Mouse (Mus musculus) hindbrain, embryonic 11.5 days (tissue): ENCODE data around the gene Rxfp1. TPM values are rescaled to one million over a fixed set of nuclear protein-coding genes. Genes with fewer than 3 reads are reported as not detected.
"Not testable (repeated sequence)": the region's sequence is repeated elsewhere in the genome, so short reads cannot be mapped to it uniquely, and the experiment has no call there.

Experiments
- ATAC-seq: fragments of 200-750 bp; cut with Nextera tagmentation; 2 replicates; pipeline ENCODE4 v1.8.0; 2017; ENCODE audit warnings: mild to moderate bottlenecking, moderate TSS enrichment, moderate library complexity; ENCODE audit not compliant: low FRiP score
- DNase-seq: peaks from one replicate; pipeline ENCODE4 v3.0.0-alpha.2; 2015; ENCODE audit warnings: low spot score
- H3K27ac ChIP-seq: fragments of 300-500 bp; sonication (generic); 2 replicates; pipeline ENCODE4 v1.5.1; 2014; ENCODE audit warnings: mild to moderate bottlenecking, low read depth, low read length
- H3K27me3 ChIP-seq: fragments of 300-500 bp; sonication (generic); 2 replicates; pipeline ENCODE4 v1.6.1; 2014; ENCODE audit warnings: mild to moderate bottlenecking, low read length, moderate library complexity, mixed read lengths; ENCODE audit not compliant: control insufficient read depth, insufficient read depth
- H3K36me3 ChIP-seq: fragments of 300-500 bp; sonication (generic); 2 replicates; pipeline ENCODE4 v1.6.1; 2014; ENCODE audit warnings: mild to moderate bottlenecking, low read length, moderate library complexity, mixed read lengths; ENCODE audit not compliant: control insufficient read depth, insufficient read depth
- H3K4me1 ChIP-seq: fragments of 300-500 bp; sonication (generic); replicated peaks from 2 replicates; pipeline ENCODE4 v1.6.1; 2014; ENCODE audit warnings: low read length, mixed read lengths; ENCODE audit not compliant: control insufficient read depth, insufficient read depth
- H3K4me2 ChIP-seq: fragments of 300-500 bp; sonication (generic); replicated peaks from 2 replicates; pipeline ENCODE4 v1.6.1; 2014; ENCODE audit warnings: mild to moderate bottlenecking, low read depth, low read length
- H3K4me3 ChIP-seq: fragments of 300-500 bp; sonication (generic); 2 replicates; pipeline ENCODE4 v1.5.1; 2014; ENCODE audit warnings: low read depth, low read length
- H3K9ac ChIP-seq: fragments of 300-500 bp; sonication (generic); 2 replicates; pipeline ENCODE4 v1.6.1; 2014; ENCODE audit warnings: low read depth, low read length
- H3K9me3 ChIP-seq: fragments of 300-500 bp; sonication (generic); 2 replicates; pipeline ENCODE4 v1.6.1; 2016; ENCODE audit warnings: low read length; ENCODE audit not compliant: control insufficient read depth
- WGBS: fragments of 180-500 bp; shearing (Covaris S2); extraction: QIAGEN DNeasy Blood & Tissue Kit; methylation state at CpG from one replicate; pipeline ENCODE4 v1.1.7; 2014; 5-methylcytosine and 5-hydroxymethylcytosine counted together
- polyA plus RNA-seq: library from polyadenylated mRNA; unstranded; fragments of >200 nt; fragmentation: Nextera tagmentation; extraction: Ambion mirVana; gene quantifications from 2 replicates; pipeline ENCODE4 v1.2.1, GENCODE M21; 2014

Gene Rxfp1
- polyA plus RNA-seq, 1 experiment from 2014 or later, result not detected

GRCm38 (mm10) chr3:79738451-79738850, 771 bp upstream of the Rxfp1 start:
- Histone ChIP-seq H3K36me3 (no peaks in the 10 kb centered on the region), H3K27ac (no peak overlapping the region), H3K4me2 (no peak overlapping the region), H3K4me3 (no peak overlapping the region), H3K9ac (no peak overlapping the region), H3K9me3 (no peaks in the 10 kb centered on the region), H3K4me1 (no peaks in the 10 kb centered on the region), H3K27me3 (no peaks in the 10 kb centered on the region)
- ATAC-seq, result no peak
- DNase-seq, result no peak
- 86% methylated on average over 1 of the region's 1 CpGs for WGBS

- ATAC-seq (no peak), DNase-seq (no peak)
- H3K4me3 ChIP-seq, result no peak overlapping the region
- no peaks in the 10 kb centered on the region for H3K27me3 ChIP-seq
- H3K27ac ChIP-seq, result no peak overlapping the region
- no peaks in the 10 kb centered on the region for H3K4me1 ChIP-seq
- no peak overlapping the region for H3K4me2 ChIP-seq
- H3K36me3 ChIP-seq, result no peaks in the 10 kb centered on the region
- no peaks in the 10 kb centered on the region for H3K9me3 ChIP-seq
- no peak overlapping the region for H3K9ac ChIP-seq
- WGBS, result 89% methylated on average over 14 of the region's 14 CpGs
These were observed 11.1 kb downstream of the Rxfp1 start for GRCm38 (mm10) chr3:79726506-79727075.

GRCm38 (mm10) chr3:79720756-79721484, 16.8 kb downstream of the Rxfp1 start:
- 91% methylated on average over 4 of the region's 4 CpGs for WGBS
- no peak for ATAC-seq

GRCm38 (mm10) chr3:79706436-79706835, 31.2 kb downstream of the Rxfp1 start:
- H3K27ac ChIP-seq, result no peak overlapping the region
- 88% methylated on average over 8 of the region's 8 CpGs for WGBS
- no peak overlapping the region for H3K9ac ChIP-seq
- no peaks in the 10 kb centered on the region for H3K27me3 ChIP-seq
- H3K4me2 ChIP-seq, result no peak overlapping the region
- H3K36me3 ChIP-seq, result no peaks in the 10 kb centered on the region
- H3K4me3 ChIP-seq, result no peak overlapping the region
- ATAC-seq (no peak), DNase-seq (no peak)
- no peaks in the 10 kb centered on the region for H3K9me3 ChIP-seq
- H3K4me1 ChIP-seq, result no peaks in the 10 kb centered on the region

More at GRCm38 (mm10) chr3:79720756-79721484, 16.8 kb downstream of the Rxfp1 start:
- DNase-seq, result no peak
- Histone ChIP-seq H3K4me3 (no peak overlapping the region), H3K4me2 (no peak overlapping the region), H3K4me1 (no peaks in the 10 kb centered on the region), H3K27ac (no peak overlapping the region), H3K9me3 (no peaks in the 10 kb centered on the region), H3K9ac (no peak overlapping the region), H3K36me3 (no peaks in the 10 kb centered on the region), H3K27me3 (no peaks in the 10 kb centered on the region)

GRCm38 (mm10) chr3:79703135-79703534, 34.5 kb downstream of the Rxfp1 start:
- H3K36me3 ChIP-seq, result no peaks in the 10 kb centered on the region
- no peaks in the 10 kb centered on the region for H3K27me3 ChIP-seq
- H3K4me2 ChIP-seq, result no peak overlapping the region
- no peak overlapping the region for H3K9ac ChIP-seq
- no peak for DNase-seq
- H3K27ac ChIP-seq, result no peak overlapping the region
- ATAC-seq, result no peak
- no peak overlapping the region for H3K4me3 ChIP-seq
- no peaks in the 10 kb centered on the region for H3K9me3 ChIP-seq
- H3K4me1 ChIP-seq, result no peaks in the 10 kb centered on the region
- WGBS, result 83% methylated on average over 4 of the region's 4 CpGs

GRCm38 (mm10) chr3:79691957-79692356, 45.7 kb downstream of the Rxfp1 start:
- no peaks in the 10 kb centered on the region for H3K9me3 ChIP-seq
- no peak overlapping the region for H3K9ac ChIP-seq
- no peak overlapping the region for H3K4me3 ChIP-seq
- no peak overlapping the region for H3K4me2 ChIP-seq
- H3K4me1 ChIP-seq, result no peaks in the 10 kb centered on the region
- ATAC-seq, result no peak
- no peaks in the 10 kb centered on the region for H3K36me3 ChIP-seq
- 95% methylated on average over 2 of the region's 2 CpGs for WGBS
- DNase-seq, result no peak
- H3K27ac ChIP-seq, result no peak overlapping the region
- H3K27me3 ChIP-seq, result no peaks in the 10 kb centered on the region

GRCm38 (mm10) chr3:79690111-79690651, 47.5 kb downstream of the Rxfp1 start:
- H3K4me1 ChIP-seq, result no peaks in the 10 kb centered on the region
- H3K4me2 ChIP-seq, result no peak overlapping the region
- H3K36me3 ChIP-seq, result no peaks in the 10 kb centered on the region
- H3K9me3 ChIP-seq, result no peaks in the 10 kb centered on the region
- H3K27ac ChIP-seq, result no peak overlapping the region
- H3K4me3 ChIP-seq, result no peak overlapping the region
- no peak for DNase-seq
- 92% methylated on average over 9 of the region's 9 CpGs for WGBS
- ATAC-seq, result no peak
- no peaks in the 10 kb centered on the region for H3K27me3 ChIP-seq
- H3K9ac ChIP-seq, result no peak overlapping the region

GRCm38 (mm10) chr3:79688101-79688500, 49.6 kb downstream of the Rxfp1 start:
- H3K4me3 ChIP-seq, H3K9me3 ChIP-seq, H3K27ac ChIP-seq, H3K9ac ChIP-seq, H3K4me1 ChIP-seq, ATAC-seq, H3K4me2 ChIP-seq, DNase-seq, H3K27me3 ChIP-seq, H3K36me3 ChIP-seq: not testable (repeated sequence)
- 85% methylated on average over 4 of the region's 4 CpGs for WGBS

GRCm38 (mm10) chr3:79683529-79683928, 54.2 kb downstream of the Rxfp1 start:
- Histone ChIP-seq H3K9me3 (no peaks in the 10 kb centered on the region), H3K27ac (no peak overlapping the region), H3K9ac (no peak overlapping the region), H3K4me2 (no peak overlapping the region), H3K27me3 (no peaks in the 10 kb centered on the region), H3K36me3 (no peaks in the 10 kb centered on the region), H3K4me3 (no peak overlapping the region), H3K4me1 (no peaks in the 10 kb centered on the region)
- ATAC-seq (no peak), DNase-seq (no peak)
- WGBS, result 86% methylated on average over 8 of the region's 8 CpGs
